Mouse (Mus musculus) cortical plate, adult 2 months (tissue): ENCODE measurements around the gene Hist1h4h.
"Not testable (repeated sequence)": the region's sequence is repeated elsewhere in the genome, so short reads cannot be mapped to it uniquely, and the experiment has no call there.

Source experiments
- CTCF ChIP-seq: fragments of 200-500 bp; IDR thresholded peaks from 2 replicates; pipeline ENCODE4 v1.5.1; 2011; ENCODE audit warnings: mild to moderate bottlenecking, control low read depth, low read length; ENCODE audit not compliant: insufficient read depth; ENCODE audit errors: extremely low read depth
- POLR2A ChIP-seq: fragments of 200-500 bp; IDR thresholded peaks from 2 replicates; pipeline ENCODE4 v1.6.1; 2011; ENCODE audit warnings: mild to moderate bottlenecking, low read length, control low read depth; ENCODE audit not compliant: insufficient read depth; ENCODE audit errors: extremely low read depth

DNA sequence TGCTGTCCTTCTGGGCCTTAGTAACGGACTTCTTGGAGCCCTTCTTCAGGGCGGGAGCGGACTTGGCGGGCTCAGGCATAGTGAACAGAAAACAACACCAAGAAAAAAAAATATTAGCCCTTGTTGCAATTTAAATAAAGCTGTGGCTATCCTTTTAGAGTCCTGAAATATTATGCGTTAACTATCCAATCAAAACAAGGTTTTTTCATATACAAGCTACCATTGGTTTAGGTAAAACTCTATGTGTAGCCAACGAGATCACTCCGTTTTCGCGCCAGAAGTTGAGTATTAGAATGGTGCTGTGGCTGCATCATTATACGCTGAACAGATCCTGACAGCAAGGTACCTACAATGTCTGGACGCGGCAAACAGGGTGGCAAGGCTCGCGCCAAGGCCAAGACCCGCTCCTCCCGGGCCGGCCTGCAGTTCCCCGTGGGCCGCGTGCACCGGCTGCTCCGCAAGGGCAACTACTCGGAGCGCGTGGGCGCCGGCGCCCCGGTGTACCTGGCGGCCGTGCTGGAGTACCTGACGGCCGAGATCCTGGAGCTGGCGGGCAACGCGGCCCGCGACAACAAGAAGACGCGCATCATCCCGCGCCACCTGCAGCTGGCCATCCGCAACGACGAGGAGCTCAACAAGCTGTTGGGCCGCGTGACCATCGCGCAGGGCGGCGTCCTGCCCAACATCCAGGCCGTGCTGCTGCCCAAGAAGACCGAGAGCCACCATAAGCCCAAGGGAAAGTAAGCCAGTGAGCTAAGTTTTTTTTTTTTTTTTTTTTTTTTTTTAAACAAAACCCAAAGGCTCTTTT, 2.9 kb downstream of the Hist1h4h start, which contains the start of gene Hist1h2af:
- TF ChIP-seq CTCF, POLR2A: not testable (repeated sequence)
